Mouse (Mus musculus): ENCODE results near the gene Adcy2. TPM values are rescaled to one million over a fixed set of nuclear protein-coding genes. Genes with fewer than 3 reads are reported as not detected.
A peak's percentile ranks its signal among the peaks of the same experiment; 100 is the strongest.

Gene Adcy2
- total RNA-seq, 4 experiments from 2014 or later: 0.13 to 0.19 (median 0.15) TPM

GRCm38 (mm10) chr13:68642786-68643185, 356.6 kb downstream of the Adcy2 start:
- no peak for DNase-seq (ENCODE audit: low spot score)

- DNase-seq (ENCODE audit: low spot score): no peak
Observed at GRCm38 (mm10) chr13:68627041-68627440, 372.3 kb downstream of the Adcy2 start.

GRCm38 (mm10) chr13:68622792-68623191, 376.5 kb downstream of the Adcy2 start:
- DNase-seq (ENCODE audit: low spot score): no peak

- no peak for DNase-seq (ENCODE audit: low spot score)
Observed at GRCm38 (mm10) chr13:68607652-68608405, 391.5 kb downstream of the Adcy2 start.

- DNase-seq (ENCODE audit: low spot score): peak; percentile 19
Observed at GRCm38 (mm10) chr13:68605689-68606126, 393.6 kb downstream of the Adcy2 start.

GRCm38 (mm10) chr13:68603085-68603484, 396.3 kb downstream of the Adcy2 start:
- no peak for DNase-seq (ENCODE audit: low spot score)

GRCm38 (mm10) chr13:68601184-68601583, 398.2 kb downstream of the Adcy2 start:
- DNase-seq (ENCODE audit: low spot score): no peak

- no peak for DNase-seq (ENCODE audit: low spot score)
Observed at GRCm38 (mm10) chr13:68598953-68599352, 400.4 kb downstream of the Adcy2 start.

- DNase-seq (ENCODE audit: low spot score): no peak
Observed at GRCm38 (mm10) chr13:68597667-68598066, 401.7 kb downstream of the Adcy2 start.

- no peak for DNase-seq (ENCODE audit: low spot score)
Observed at GRCm38 (mm10) chr13:68597199-68597598, 402.1 kb downstream of the Adcy2 start, which contains the start of gene 1700001L19Rik. Gene 1700001L19Rik (plus strand): TSS chr13:68597421.

GRCm38 (mm10) chr13:68593797-68594196, 405.5 kb downstream of the Adcy2 start:
- no peak for DNase-seq (ENCODE audit: low spot score)

GRCm38 (mm10) chr13:68588352-68588751, 411.0 kb downstream of the Adcy2 start:
- DNase-seq (ENCODE audit: low spot score): no peak

GRCm38 (mm10) chr13:68585441-68585840, 413.9 kb downstream of the Adcy2 start:
- no peak for DNase-seq (ENCODE audit: low spot score)

- no peak for DNase-seq (ENCODE audit: low spot score)
Observed at GRCm38 (mm10) chr13:68583961-68584360, 415.4 kb downstream of the Adcy2 start.

GRCm38 (mm10) chr13:68582517-68582780, 416.9 kb downstream of the Adcy2 start:
- DNase-seq (ENCODE audit: low spot score): no peak

- peak; percentile 96 for DNase-seq (ENCODE audit: low spot score)
Observed at GRCm38 (mm10) chr13:68581747-68582516, 417.4 kb downstream of the Adcy2 start, which contains the start of the genes Mtrr and Fastkd3. Gene Mtrr (minus strand): TSS chr13:68582149. Gene Fastkd3 (plus strand): TSS chr13:68582234.

GRCm38 (mm10) chr13:68581086-68581740, 418.1 kb downstream of the Adcy2 start:
- no peak for DNase-seq (ENCODE audit: low spot score)

GRCm38 (mm10) chr13:68577945-68578344, 421.4 kb downstream of the Adcy2 start:
- peak; percentile 10 for DNase-seq (ENCODE audit: low spot score)

GRCm38 (mm10) chr13:68574398-68574797, 424.9 kb downstream of the Adcy2 start:
- DNase-seq (ENCODE audit: low spot score): no peak

GRCm38 (mm10) chr13:68572966-68573913, 426.1 kb downstream of the Adcy2 start:
- DNase-seq (ENCODE audit: low spot score): no peak

- peak; percentile 23 for DNase-seq (ENCODE audit: low spot score)
Observed at GRCm38 (mm10) chr13:68572247-68572646, 427.1 kb downstream of the Adcy2 start.
